Mouse (Mus musculus) neutrophil, adult 5-6 weeks (primary cell): Measurements from ENCODE around the gene Smarca4. TPM values are rescaled to one million over a fixed set of nuclear protein-coding genes. Genes with fewer than 3 reads are reported as not detected.

ENCODE experiments used
- ATAC-seq: fragments of 151-379, 151-347 bp; 2 replicates; pipeline ENCODE4 v1.8.0; 2017; ENCODE audit warnings: mild to moderate bottlenecking, moderate TSS enrichment; ENCODE audit not compliant: insufficient number of reproducible peaks, poor library complexity, low FRiP score, severe bottlenecking; ENCODE audit errors: extremely low read depth
- total RNA-seq: library from RNA; stranded (forward); fragments of 200-1000 nt; gene quantifications from 2 replicates; pipeline ENCODE4 v1.2.3, GENCODE M21; 2017

The Smarca4 gene
- total RNA-seq, 1 experiment from 2014 or later: 70.4 TPM

- no peak for ATAC-seq
Measured at GRCm38 (mm10) chr9:21594838-21595237, 21.1 kb upstream of the Smarca4 start.

GRCm38 (mm10) chr9:21598198-21598597, 17.8 kb upstream of the Smarca4 start:
- peak; percentile 48; the same call in 1 of the 2 replicates for ATAC-seq

- no peak for ATAC-seq
Measured at GRCm38 (mm10) chr9:21600186-21600585, 15.8 kb upstream of the Smarca4 start.

GRCm38 (mm10) chr9:21601073-21601472, 14.9 kb upstream of the Smarca4 start:
- ATAC-seq: no peak

GRCm38 (mm10) chr9:21601722-21602399, 14.1 kb upstream of the Smarca4 start:
- ATAC-seq: peak; percentile 84

GRCm38 (mm10) chr9:21604119-21604518, 11.8 kb upstream of the Smarca4 start:
- ATAC-seq: no peak

GRCm38 (mm10) chr9:21605865-21606264, 10.1 kb upstream of the Smarca4 start:
- ATAC-seq: no peak

GRCm38 (mm10) chr9:21606648-21607047, 9.3 kb upstream of the Smarca4 start:
- no peak for ATAC-seq

GRCm38 (mm10) chr9:21609861-21610260, 6.1 kb upstream of the Smarca4 start:
- peak; percentile 99 for ATAC-seq

- no peak for ATAC-seq
Measured at GRCm38 (mm10) chr9:21614864-21615616, 929 bp upstream of the Smarca4 start.

GRCm38 (mm10) chr9:21616232-21616781, 338 bp downstream of the Smarca4 start:
- peak; percentile 13; the same call in 1 of the 2 replicates for ATAC-seq

GRCm38 (mm10) chr9:21617066-21617465, 1.1 kb downstream of the Smarca4 start:
- no peak for ATAC-seq

- no peak for ATAC-seq
Measured at GRCm38 (mm10) chr9:21620229-21620628, 4.3 kb downstream of the Smarca4 start.

GRCm38 (mm10) chr9:21622676-21623075, 6.7 kb downstream of the Smarca4 start:
- ATAC-seq: no peak

GRCm38 (mm10) chr9:21625342-21626339, 9.7 kb downstream of the Smarca4 start:
- peak; percentile 84 for ATAC-seq

- no peak for ATAC-seq
Measured at GRCm38 (mm10) chr9:21626571-21626970, 10.6 kb downstream of the Smarca4 start.

GRCm38 (mm10) chr9:21627145-21627795, 11.3 kb downstream of the Smarca4 start:
- ATAC-seq: no peak

GRCm38 (mm10) chr9:21630673-21631072, 14.7 kb downstream of the Smarca4 start:
- peak; percentile 52; the same call in 1 of the 2 replicates for ATAC-seq
